Mouse (Mus musculus) heart, adult 9 months (tissue): Measurements from ENCODE around the gene Sh3d19.
"Not testable (repeated sequence)": the region's sequence is repeated elsewhere in the genome, so short reads cannot be mapped to it uniquely, and the experiment has no call there.

ENCODE experiments used
- DNase-seq, 2 experiments: peaks; one replicate each; pipeline ENCODE4 v3.0.0; 2022; ENCODE audit warnings: low spot score in 2 of 2

Sh3d19 gene

DNA sequence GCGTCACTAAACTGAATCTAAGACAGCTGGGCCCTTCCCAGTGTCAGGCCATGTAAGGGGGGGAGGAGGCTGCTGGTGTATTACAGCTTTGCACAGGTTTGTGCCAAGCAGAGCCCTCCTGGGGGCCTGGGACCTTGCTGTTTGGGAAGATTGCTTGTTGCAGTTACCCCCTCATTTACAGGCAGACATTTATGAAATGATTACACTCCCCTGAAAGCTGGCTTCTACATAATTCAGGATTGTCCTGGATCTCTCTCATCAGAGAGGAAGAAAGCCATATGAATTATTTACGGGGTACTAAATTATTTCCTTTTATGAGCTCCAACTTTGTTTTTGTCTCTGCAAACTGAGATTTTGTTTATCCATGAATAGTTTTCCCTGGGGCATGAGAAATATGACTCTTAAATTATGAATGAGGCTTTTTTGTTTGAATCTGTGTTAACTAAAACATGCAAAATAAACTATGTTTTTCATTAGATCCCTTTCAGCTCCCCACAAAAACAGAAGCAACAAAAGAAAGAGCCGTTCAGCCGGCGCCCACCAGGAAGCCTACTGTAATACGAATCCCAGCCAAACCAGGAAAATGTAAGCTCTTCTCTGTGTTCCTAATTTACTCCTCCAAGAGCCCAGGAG lies 122.4 kb downstream of the Sh3d19 start:
- DNase-seq, result no peak

DNA sequence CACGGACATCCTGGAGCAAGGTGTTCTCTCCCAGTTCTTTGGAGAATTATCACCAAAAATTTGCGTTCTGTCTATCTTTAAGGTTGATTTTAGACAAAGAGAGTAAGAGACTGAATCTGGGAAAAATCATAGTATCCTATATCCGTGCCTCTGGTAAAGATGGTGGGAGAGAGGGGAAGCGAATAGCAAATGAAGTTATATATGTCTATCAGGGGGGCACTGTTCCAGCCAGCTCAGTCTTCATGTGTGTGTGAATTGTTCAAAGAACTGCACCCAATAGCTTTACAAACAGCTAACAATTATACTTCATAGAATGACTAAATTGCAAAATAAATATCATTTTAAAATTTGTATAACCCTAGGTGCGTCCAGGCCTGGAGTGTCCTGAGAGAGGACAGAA lies 123.0 kb downstream of the Sh3d19 start:
- no peak for DNase-seq

DNA sequence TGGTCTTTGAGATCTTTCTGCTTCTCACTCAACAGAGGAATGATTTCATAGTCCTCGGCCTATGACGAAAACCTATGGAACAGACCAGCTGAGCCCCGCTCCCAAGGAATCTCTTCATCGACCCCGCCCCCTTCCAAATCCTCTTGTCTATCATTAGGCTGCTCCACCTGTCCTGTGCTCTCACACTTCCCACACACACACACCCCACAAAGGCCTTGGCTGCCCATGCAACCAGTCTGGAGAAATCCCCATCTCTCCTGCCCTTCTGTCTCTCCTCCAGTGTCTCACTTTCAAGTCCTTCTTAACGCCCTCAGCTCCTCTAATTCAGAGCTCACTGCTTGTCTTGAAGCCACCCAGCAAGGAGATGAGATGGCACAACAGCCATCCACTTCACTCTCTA lies 131.0 kb downstream of the Sh3d19 start:
- DNase-seq, result no peak

DNA sequence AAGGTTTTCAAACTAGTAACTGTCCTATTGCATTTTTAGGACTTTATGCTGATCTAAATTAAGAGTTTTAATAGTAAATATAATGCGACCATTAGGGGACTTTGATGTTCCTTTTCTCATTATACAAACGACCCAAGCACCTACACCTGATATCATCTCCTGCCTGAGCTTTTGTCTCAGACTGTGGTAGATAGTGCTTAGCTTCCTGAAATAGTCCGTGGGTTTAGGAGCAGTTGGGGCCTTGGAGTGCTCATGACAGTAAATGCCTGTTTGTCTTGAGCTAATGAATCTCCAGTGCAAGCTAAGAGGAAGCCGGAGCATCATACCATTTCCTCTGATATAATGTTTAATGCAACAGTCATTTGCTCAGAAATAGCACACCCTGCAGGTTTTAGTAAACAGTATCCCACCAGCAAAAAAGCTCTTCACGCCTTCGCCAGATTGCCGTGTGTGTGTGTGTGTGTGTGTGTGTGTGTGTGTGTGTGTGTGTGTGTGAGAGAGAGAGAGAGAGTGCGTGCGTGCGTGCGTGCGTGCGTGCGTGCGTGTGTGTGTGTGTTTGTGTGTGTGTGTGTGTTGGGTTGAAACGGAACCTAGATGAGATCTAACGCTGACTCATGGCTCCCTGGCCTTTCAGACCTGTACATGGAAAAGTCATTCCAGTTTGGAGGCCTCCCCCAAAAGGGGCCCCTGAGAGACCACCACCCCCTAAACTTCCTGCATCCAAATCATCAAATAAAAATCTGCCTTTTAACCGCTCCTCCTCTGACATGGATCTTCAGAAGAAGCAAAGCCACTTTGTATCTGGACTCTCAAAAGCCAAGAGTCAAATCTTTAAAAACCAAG lies 132.8 kb downstream of the Sh3d19 start:
- no peak for DNase-seq

DNA sequence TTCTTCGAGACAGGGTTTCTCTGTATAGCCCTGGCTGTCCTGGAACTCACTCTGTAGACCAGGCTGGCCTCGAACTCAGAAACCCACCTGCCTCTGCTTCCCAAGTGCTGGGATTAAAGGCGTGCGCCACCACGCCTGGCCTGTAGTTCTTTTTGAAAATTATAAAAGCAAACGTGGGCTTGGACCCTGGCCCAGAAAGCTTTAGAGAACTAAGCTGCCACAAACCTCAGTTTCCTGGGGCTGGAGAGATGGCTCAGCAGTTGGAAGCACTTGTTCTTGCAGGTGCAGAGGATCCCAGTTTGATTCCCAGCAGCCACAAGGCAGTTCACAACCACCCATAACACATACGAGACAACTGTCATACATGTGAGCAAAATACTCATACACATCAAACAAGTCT lies 133.5 kb downstream of the Sh3d19 start:
- DNase-seq, result not testable (repeated sequence)

DNA sequence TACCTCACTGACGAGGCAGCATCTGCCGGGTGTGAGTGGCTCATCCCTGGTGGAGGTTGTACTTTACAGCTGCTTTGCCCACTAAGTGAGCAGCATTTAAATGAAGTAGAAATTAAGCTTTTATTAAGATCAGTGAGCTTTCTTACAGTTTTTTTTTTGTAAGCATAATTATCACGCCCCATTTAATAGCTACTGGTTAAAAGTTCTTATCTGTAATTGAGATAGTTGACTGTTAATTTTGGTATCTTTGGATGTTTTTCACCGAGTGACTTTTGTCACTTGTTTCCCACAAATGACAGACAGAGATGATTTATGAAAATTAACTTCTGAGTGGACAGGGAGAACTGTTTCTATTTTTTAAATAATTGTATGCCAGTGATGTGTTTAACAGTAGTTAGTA lies 134.0 kb downstream of the Sh3d19 start:
- no peak for DNase-seq

DNA sequence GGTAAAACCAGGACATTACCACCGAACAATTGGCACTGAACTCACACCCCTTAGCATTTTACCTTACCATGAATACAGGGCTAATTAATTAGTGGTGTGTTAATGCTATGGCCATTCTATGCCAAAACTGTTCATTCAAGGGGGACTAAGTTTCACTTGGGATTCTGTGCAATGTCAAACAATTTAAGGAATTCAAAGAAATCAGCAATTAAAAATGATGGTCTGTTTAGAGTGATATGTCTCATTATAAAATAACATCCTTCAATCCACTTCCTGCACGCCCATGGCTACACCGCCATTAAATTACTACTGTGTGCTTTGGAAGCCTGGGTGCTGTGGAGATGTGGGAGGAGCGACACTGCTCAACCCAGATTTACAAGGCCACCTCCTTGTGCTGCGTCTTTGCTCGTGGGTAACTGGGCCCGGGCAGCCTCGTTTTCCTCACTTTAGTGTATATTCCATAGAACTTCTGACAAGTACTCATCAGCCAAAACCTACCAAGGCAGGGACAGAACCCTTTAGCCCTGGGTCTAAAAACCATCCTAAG lies 135.2 kb downstream of the Sh3d19 start:
- no peak for DNase-seq

DNA sequence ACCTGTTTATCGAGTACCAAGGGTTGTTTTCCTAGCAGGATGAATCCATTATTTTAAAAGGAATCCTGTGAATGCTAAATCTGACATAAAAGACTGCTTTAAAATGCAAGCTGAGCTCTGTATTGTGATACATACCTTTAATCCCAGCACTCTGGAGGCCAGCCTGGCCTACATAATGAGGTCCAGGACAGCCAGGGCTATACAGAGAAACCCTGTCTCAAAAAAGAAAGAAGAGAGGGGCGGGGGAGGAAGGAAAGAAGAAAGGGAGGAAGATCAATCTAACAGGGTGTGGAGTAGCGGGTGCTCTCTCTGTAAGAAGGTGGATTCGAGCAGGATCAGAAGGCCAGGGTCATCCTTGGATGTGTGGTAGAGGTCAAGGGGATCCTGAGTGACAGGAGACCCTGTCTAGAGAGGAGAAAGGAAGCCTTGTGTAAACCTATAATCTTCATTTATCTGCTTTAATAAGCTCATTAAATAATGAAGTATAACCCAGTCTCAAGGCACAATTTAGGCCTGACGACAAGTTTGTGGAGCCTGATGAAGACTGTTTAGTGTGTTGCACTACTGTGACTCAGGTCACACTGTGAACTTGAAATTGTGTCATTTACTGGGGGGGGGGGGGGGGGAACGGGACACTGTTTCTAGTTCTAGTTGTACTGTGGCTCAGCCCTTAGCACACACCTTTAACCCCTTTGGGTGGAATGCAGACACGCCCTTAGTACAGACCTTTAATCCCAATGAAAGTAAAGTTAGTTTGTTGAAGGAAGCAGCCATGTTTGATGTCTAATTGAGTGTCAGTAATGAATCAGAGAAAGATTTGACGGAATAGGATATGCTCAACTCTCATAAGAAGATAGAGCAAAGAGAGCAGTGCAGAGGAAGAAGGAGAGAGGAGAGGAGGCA lies 137.0 kb downstream of the Sh3d19 start:
- no peak for DNase-seq

DNA sequence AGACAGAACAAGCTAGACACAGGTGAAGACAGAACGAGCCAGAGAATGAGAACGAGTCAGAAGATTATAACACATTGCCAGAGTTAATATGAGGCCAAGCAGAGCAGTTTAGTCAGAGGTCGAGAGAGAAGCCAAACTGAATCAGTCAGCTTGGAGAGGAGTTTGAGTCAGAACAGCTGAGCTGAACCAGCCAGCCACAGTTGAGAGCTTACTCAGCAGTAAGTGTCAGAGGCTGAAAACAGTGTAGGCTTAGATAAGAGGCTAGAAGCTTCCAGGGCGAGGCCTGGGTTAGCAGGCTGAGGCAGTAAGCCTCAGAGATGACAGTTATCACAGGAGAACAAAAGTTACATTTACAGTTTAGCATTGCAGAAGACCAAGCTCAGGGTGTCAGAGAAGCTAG lies 137.7 kb downstream of the Sh3d19 start:
- DNase-seq, result no peak

DNA sequence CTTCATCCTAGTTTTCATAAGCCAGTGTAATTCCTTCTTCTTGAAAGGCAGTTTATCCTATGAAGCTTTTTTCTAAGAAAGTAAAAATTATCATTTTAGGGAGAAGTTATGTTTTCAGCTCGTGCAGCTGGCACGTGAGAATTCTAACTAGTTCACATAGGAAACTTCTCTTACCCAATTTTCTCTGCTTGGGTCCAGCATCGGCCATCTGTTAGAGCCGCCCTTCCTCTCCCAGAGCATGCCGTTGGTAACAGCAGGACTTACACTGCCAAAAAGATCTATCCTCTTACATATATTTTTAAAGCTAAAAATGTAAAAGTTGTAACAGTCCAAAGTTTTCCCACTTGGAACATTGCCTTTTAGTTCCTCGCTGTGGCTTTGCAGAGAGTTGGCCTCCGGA lies 138.2 kb downstream of the Sh3d19 start:
- DNase-seq, result no peak

DNA sequence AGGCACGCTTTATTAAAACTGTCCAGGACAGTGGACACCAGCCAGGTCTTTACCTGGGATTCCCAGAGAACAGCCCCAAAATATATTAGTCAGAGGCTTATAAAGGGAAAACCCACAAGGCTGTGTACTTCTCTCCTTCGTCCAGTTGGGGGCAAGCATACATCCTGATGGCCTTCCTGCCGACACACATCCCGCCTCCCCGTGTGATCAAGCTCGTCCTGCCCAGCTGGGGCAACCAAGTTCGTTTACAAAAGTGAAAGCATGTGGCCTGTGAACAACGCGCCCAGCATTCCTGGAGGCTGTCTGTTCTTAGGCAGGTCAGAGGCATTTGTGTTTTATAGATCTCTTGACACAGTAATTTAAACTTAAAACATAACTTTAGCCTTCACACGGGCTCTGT lies 139.2 kb downstream of the Sh3d19 start:
- peak; percentile 44 to 52 for DNase-seq

DNA sequence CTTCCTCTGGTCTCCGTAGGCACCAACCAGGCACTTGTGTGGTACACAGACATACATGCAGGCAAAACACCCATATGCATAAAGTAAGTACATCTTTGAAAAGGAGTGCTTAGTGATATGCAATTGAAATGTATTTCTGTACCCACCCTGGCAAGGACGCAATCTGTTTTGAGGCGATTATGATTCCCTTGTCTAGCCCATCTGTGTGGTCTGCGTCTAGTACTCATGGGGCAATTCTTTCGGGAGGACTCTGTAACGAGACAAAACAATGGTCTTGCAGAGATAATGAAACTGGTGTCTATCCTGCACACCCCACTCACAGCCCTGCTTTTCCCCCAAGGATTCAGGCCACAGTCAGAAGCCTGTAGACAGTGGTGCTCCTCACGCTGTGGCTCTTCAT lies 141.9 kb downstream of the Sh3d19 start:
- DNase-seq, result no peak

DNA sequence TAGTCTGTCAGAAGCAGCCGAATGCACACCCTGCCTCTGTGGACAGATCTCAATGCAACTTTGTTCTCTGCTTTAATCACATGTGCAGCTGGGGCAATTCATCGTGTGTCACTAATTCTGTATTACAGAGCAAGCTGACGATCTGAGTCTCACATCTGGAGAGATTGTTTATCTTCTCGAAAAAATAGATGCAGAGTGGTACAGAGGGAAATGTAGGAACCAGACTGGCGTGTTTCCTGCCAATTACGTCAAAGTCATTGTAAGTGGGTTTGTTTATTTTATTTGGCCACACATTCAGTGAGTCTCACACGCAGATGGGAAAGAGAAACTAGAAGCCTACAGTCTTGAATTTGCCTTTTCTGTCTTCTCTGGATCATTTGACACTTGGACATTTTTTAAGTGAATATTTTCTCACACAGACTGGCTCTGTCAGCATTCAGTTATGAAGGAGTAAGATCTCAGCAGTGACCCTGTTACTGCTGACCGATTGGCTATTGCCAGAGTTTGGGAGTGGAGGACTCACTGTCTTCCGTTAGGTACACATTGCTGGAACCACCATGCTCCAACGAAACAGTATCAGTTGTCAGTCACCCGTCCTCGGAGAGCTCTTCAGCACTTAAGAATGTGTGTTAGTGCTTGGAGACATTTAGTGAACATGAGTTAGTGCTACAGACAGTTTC lies 143.9 kb downstream of the Sh3d19 start:
- DNase-seq, result peak; percentile 72 to 75

DNA sequence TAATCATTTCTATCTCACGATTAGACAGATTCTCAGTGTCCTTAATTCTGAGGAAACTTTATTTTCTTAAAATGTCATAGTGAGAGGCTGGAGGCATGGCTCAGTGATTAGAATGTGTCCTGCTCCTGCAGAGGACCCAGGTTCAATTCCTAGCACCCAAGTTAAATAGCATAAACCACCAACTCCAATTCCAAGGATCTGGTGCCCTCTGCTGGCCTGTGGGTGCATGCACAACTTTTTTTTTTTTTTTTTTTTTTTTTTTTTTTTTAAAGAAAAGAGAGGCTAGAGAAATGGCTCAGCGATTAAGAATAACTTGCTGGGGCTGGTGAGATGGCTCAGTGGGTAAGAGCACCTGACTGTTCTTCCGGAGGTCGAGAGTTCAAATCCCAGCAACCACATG lies 146.0 kb downstream of the Sh3d19 start:
- DNase-seq, result no peak

DNA sequence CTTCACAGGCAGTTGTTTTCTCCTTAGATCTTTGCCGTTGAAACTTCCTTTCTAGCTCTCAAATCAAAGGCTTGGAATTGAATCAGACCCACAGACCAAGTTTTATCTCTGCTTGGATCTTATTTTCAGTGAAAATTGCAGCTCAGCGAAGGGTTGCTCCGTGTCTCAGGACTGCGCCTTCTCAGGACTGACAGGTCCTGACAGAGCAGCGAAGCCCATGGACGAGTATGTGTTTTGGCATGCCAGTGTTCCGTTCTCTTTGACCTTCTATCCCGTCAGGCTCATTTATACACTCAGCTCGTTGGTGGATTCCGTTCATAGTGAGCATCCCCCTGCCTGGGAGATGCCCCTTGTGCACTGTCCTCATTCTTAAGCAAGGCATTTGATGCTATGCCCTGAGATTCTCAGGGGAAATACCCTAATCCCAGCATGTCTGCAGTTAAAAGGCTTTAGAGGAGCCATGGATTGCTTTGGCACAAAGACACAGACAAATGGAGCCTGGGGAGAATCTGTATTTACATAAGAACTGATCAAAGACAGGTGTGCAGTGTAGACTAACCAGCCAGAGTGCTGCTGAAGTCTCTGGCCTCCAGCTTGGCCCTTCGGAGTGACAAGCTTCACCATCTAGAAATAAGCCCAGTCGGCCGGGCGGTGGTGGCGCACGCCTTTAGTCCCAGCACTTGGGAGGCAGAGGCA lies 148.5 kb downstream of the Sh3d19 start:
- no peak for DNase-seq

DNA sequence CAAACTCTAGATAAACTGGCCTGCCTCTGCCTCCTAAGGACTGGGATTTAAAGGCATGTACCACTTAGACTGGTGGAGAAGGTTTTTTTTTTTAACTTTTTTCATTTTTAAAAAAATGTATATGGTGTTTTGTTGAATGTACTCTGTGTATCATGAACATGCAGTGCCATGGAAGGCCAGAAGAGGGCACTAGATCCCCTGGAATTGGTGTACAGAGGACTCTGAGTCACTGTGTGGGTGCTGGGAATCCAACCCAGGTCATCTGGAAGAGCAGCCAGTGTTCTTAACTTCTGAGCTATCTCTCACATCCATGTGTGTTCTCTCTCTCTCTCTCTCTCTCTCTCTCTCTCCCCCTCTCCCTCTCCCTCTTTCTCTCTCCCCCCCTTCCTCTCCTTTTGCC lies 151.2 kb downstream of the Sh3d19 start:
- DNase-seq, result no peak

DNA sequence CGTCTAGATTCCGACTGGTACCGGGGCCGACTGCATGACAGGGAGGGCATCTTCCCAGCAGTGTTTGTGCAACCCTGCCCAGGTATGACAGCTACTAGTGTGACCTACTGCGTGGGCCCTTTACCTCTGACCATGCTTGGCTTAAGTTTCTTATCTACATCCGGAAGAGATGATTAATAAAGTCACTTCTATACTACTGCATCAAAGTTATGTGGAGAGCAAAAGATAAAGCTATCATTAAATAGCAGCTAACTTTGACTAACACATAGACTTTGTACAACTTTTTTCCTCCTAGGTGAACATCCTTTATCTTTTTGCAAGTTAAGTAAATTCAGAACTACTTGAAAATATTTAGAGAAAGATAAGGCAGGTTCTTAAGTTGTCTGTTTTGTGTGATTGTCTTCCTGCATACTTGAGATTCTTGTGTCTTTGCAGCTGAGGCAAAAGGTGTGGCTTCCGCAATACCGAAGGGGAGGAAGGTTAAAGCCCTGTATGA lies 152.4 kb downstream of the Sh3d19 start:
- no peak for DNase-seq

DNA sequence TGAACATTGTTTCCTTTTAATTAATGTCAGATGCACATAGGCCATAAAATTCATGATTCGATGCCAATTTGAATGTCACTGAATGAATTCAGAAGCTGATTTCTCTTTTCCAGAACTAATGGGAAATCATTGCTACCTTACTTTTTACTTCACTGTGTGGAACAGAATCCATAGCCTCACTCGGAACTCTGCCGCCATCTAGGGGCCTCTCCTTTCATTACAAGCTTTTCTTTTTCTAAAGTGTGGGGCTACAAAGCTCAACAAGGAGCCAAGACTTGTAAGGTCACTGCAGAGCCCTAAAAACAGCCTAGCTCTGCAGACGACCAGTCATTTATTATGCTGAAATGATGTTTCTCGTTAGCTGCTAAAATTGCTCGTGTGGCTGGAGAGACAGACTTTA lies 158.8 kb downstream of the Sh3d19 start:
- DNase-seq, result peak; percentile 25 to 58

DNA sequence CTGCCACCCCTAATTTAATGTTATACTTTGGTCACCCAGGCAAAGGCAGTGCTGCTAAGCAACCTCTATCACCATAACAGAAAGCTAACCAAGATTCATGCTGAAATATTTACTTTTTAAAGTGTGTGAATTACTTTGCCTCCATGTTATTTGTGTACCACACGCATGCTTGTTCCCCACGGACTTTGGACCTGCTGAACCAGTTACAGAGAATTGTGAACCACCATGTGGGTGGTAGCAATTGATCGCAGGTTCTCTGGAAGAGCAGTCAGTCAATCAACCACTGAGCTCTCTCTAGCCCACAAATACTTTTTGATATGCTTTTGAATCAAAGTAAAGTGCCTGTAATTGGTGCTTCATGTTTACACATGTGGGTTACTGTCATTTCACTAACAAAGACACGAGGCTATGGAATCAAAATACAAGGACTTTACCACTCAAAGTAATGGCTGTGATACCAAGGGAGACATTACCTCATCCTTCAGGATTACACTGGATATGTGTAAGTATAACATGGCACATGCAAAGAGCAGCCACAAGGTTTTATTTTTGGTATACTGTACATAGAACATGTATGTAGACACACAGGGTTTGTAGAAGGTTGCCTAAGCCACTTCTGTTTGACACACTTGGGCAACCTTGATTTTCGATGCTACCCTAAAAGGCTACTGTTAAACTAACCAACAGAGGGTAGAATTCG lies 164.2 kb downstream of the Sh3d19 start:
- no peak for DNase-seq

DNA sequence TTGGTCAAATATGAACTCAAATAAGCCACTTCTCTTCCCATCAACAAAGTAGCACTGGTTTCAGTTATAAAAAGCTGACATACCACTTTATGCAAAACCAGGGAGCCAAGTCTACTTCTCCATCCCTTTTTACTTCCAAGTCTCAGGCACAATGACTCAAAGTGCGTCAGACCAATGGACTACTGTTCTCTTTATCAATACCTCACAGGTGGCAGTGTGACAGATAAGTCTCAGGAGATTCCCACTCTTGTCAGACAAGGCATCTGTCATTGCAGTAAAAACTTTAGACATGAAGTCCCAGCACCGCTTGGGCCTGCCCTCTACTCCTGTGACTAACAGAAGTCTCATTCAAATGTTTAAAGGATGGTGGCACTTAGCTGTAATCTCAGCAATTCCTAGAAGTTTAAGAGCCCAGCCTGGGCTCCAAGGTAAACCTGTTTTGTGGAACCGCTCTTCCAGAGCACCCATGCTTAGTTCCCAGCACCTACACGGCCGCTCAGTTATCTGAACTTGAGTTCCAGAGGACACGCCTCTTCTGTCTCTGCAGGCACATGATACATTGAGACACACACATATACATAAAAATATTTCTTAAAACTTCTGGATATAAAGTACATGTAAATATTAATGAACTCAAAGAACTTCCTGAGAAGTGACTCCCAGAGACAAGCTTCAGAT lies 165.1 kb downstream of the Sh3d19 start:
- DNase-seq, result no peak
